Mouse (Mus musculus) heart, adult 2 months (tissue): ENCODE data around the gene Slc35e3. TPM values are rescaled to one million over a fixed set of nuclear protein-coding genes. Genes with fewer than 3 reads are reported as not detected.

Experiments
- DNase-seq, 2 experiments: peaks; one replicate each; pipeline ENCODE4 v3.0.0; 2021
- H3K27ac ChIP-seq: fragments of 200-600 bp; 2 replicates; pipeline ENCODE4 v1.8.1; 2022
- H3K27me3 ChIP-seq: fragments of 200-500 bp; 2 replicates; pipeline ENCODE4 v1.6.1; 2012; ENCODE audit warnings: mild to moderate bottlenecking, low read length, inconsistent platforms, mixed read lengths; ENCODE audit not compliant: control insufficient read depth, insufficient read depth
- H3K36me3 ChIP-seq: fragments of 200-500 bp; 2 replicates; pipeline ENCODE4 v1.6.1; 2012; ENCODE audit warnings: low read length, inconsistent platforms; ENCODE audit not compliant: control insufficient read depth, insufficient read depth
- H3K4me1 ChIP-seq: fragments of 200-500 bp; 2 replicates; pipeline ENCODE4 v1.6.1; 2011; ENCODE audit warnings: low read length; ENCODE audit not compliant: control insufficient read depth, insufficient read depth
- H3K4me3 ChIP-seq: fragments of 200-600 bp; 2 replicates; pipeline ENCODE4 v1.8.1; 2022
- H3K79me2 ChIP-seq: fragments of 200-500 bp; replicated peaks from 2 replicates; pipeline ENCODE4 v1.6.1; 2012; ENCODE audit warnings: mild to moderate bottlenecking, inconsistent platforms, low read length, moderate library complexity, mixed read lengths; ENCODE audit not compliant: control insufficient read depth, insufficient read depth
- H3K9ac ChIP-seq: fragments of 200-500 bp; 2 replicates; pipeline ENCODE4 v1.6.1; 2012; ENCODE audit warnings: low read depth, mild to moderate bottlenecking, control low read depth, inconsistent platforms, low read length, mixed read lengths
- CTCF ChIP-seq: fragments of 200-600 bp; IDR thresholded peaks from 2 replicates; pipeline ENCODE4 v1.8.1; 2022; ENCODE audit warnings: antibody characterized with exemption, mild to moderate bottlenecking, moderate library complexity
- EP300 ChIP-seq: fragments of 200-500 bp; IDR thresholded peaks from 2 replicates; pipeline ENCODE4 v1.6.1; 2011; ENCODE audit warnings: low read depth, low read length, control low read depth; ENCODE audit not compliant: insufficient read depth
- POLR2A ChIP-seq: fragments of 200-500 bp; IDR thresholded peaks from 2 replicates; pipeline ENCODE4 v1.6.1; 2011; ENCODE audit warnings: mild to moderate bottlenecking, low read depth, low read length, control low read depth; ENCODE audit not compliant: insufficient read depth
- WGBS: fragments of 180-500 bp; shearing (Covaris S2); methylation state at CpG from one replicate; pipeline ENCODE4 v1.1.7; 2018; 5-methylcytosine and 5-hydroxymethylcytosine counted together
- intact Hi-C: fragments of 180-260 bp; cut with DNase I; formaldehyde crosslinking; loops from one replicate; pipeline ENCODE4 v1.15.1; 2025
- polyA plus RNA-seq: library from polyadenylated mRNA; depleted of rRNA; stranded (reverse); fragments of >200 nt; gene quantifications from 2 replicates; pipeline ENCODE4 v1.2.3, GENCODE M21; 2012
- total RNA-seq, 2 experiments: library from RNA; stranded (reverse); gene quantifications; 2 replicates each; pipeline ENCODE4 v1.2.3; 2021

Gene Slc35e3
- total and polyA plus RNA-seq, 3 experiments = 5.7 to 8.0 (median 7.4) TPM

DNA sequence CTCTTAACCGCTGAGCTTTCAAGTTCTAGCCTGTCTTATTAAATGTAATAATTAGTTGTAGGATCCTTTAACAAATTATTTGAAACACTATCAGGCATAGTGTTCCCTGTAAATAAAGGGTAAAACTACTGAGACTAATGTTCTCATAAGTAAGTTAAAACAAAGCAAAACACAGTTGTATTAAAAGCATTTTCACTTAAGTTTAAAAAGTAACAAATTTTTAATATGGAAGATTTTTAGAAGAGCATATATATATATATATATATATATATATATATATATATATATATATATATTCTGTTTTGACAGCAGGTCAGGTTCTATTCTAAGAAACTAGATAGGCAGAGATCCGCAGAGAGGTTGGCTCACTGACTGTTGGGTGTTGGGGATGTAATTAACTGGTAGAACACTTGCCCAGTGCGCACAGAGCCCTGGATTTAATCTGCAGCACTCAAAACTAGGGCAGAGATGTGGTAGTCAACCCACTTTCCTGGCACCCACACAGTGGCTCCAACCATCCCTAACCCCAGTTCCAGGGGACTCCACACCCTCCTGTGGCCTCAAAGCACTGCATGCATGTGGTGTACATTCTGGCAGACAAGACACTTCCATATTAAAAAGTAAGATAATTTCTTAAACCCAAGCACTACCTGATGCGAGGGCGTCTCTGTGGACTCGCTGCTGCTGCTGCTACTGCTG is 51.8 kb downstream of the Slc35e3 start:
- TF ChIP-seq EP300 = no peak
- no peak for TF ChIP-seq CTCF
- intact Hi-C loops = loop anchor here (10.0 kb wide), 1 partner anchor 330 kb away; no protein-coding TSS in a partner anchor

DNA sequence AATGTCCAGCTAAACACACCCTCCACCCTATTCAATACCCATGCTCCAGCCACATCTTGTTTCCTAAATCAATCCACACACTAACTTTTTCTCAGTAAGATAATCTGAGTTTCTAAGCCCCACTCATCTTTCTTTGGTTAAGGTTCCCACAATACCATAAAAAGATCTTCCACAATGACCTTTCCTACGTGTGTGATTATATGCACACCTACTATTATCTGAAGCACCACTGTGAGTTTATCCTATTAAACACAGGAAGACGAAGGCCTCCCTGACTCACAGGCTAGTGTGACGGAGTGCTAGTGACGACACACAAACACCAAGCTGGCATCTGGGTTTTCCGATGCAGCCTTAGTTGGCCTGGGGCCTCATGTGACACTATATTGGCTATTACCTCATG is 53.2 kb downstream of the Slc35e3 start:
- Histone ChIP-seq H3K27ac (no peak overlapping the region), H3K79me2 (no peaks in the 10 kb centered on the region), H3K4me3 (no peak overlapping the region), H3K4me1 (no peaks in the 10 kb centered on the region), H3K27me3 (no peaks in the 10 kb centered on the region), H3K36me3 (peaks cover 10% of the 10 kb centered on the region), H3K9ac (no peak overlapping the region)
- TF ChIP-seq CTCF = no peak
- WGBS = 90% methylated on average over 5 of the region's 5 CpGs
- intact Hi-C loops = loop anchor here (10.0 kb wide), 1 partner anchor 328 kb away; no protein-coding TSS in a partner anchor
- DNase-seq = no peak

More for the DNA sequence above, 51.8 kb downstream of the Slc35e3 start:
- Histone ChIP-seq H3K4me3 (no peak overlapping the region), H3K27me3 (no peaks in the 10 kb centered on the region), H3K9ac (no peak overlapping the region), H3K27ac (no peak overlapping the region), H3K79me2 (no peaks in the 10 kb centered on the region), H3K36me3 (peaks cover 12% of the 10 kb centered on the region), H3K4me1 (no peaks in the 10 kb centered on the region)
- no peak for DNase-seq
- WGBS = 88% methylated on average over 6 of the region's 6 CpGs

DNA sequence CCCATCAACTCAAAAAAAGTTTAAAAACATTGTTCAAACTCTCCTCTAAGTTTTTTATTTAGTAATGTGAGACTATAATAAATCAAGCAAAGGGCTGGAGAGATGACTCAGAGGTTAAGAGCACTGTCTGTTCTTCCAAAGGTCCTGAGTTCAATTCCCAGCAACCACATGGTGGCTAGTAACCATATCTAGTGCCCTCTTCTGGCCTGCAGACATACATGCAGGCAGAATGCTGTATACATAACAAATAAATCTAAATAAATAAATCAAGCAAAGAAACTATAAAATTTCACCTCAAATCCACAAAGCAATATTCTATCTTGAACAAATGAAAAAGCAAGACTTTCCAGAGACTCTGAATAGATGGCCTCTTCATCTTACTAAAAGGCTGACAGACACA is 54.0 kb downstream of the Slc35e3 start:
- H3K27ac ChIP-seq = no peak overlapping the region
- TF ChIP-seq CTCF (peak; percentile 57), POLR2A (no peak)
- H3K4me3 ChIP-seq = no peak overlapping the region
- intact Hi-C loops = loop anchor here (10.0 kb wide), 1 partner anchor 327 kb away; no protein-coding TSS in a partner anchor
- no peaks in the 10 kb centered on the region for H3K79me2 ChIP-seq
- no peaks in the 10 kb centered on the region for H3K27me3 ChIP-seq
- H3K4me1 ChIP-seq = no peaks in the 10 kb centered on the region
- peaks cover 10% of the 10 kb centered on the region for H3K36me3 ChIP-seq
- H3K9ac ChIP-seq = no peak overlapping the region
- no peak for DNase-seq

DNA sequence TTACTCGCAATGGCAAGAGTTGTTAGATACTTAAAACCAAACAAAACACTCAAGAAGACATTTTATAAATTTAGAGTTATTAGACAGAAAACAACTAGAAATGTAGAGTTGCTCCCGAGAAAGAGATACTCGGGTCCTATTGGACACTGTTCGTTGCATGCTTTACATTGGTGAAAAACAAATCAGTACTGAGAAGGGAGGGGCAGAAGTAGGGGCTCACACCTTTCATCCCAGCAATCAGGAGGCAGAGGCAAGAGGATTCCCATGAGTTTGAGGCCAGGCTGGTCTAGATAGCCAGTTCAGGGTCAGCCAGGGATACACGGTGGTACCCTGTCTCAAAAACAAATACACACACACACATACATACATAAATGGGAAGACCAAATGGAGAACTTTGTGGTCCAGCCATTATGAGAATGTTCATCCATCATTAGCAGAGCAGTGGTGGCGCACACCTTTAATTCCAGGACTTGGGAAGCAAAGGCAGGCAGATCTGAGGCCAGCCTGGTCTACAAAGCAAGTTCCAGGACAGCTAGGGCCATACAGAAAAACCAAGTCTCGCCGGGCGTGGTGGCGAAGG is 54.7 kb downstream of the Slc35e3 start:
- no peak for DNase-seq
- Histone ChIP-seq H3K27ac (no peak overlapping the region), H3K36me3 (peaks cover 8% of the 10 kb centered on the region), H3K79me2 (no peaks in the 10 kb centered on the region), H3K9ac (no peak overlapping the region), H3K4me3 (no peak overlapping the region), H3K4me1 (no peaks in the 10 kb centered on the region), H3K27me3 (no peaks in the 10 kb centered on the region)
- TF ChIP-seq CTCF = no peak
- TF ChIP-seq EP300 = no peak
- no peak for TF ChIP-seq POLR2A
- WGBS = 93% methylated on average over 10 of the region's 10 CpGs
- intact Hi-C loops = loop anchor here (10.0 kb wide), 1 partner anchor 327 kb away; no protein-coding TSS in a partner anchor

DNA sequence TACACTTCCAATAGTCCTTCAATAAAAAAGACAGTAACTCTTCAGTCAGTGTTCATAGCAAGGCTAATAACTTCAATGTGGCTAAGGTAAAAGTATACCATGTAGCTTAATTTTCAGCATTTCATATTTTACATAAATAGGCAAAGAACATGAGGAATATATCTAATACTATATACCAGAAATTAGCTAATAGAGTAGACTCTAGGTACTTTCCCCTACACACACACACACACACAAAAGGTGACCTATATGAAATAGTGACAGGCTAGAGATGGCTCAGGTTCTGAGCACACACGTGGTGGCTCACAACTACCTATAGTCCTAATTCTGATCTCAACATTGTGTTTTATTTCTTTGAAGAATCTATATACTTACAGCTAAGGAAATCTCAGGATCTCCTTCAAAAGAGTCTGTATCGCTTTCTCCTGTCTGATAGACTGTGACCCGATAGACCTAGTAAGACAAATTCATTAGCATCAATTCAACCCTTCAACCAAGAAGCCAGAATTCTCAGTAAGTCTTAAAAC is 55.3 kb downstream of the Slc35e3 start:
- TF ChIP-seq EP300 = no peak
- TF ChIP-seq CTCF = no peak
- no peak for TF ChIP-seq POLR2A
- WGBS = 94% methylated on average over 3 of the region's 3 CpGs
- Histone ChIP-seq H3K27ac (no peak overlapping the region), H3K36me3 (peaks cover 8% of the 10 kb centered on the region), H3K9ac (no peak overlapping the region), H3K27me3 (no peaks in the 10 kb centered on the region), H3K79me2 (no peaks in the 10 kb centered on the region), H3K4me1 (no peaks in the 10 kb centered on the region), H3K4me3 (no peak overlapping the region)
- DNase-seq = no peak
- intact Hi-C loops = loop anchor here (10.0 kb wide), 1 partner anchor 326 kb away; no protein-coding TSS in a partner anchor

DNA sequence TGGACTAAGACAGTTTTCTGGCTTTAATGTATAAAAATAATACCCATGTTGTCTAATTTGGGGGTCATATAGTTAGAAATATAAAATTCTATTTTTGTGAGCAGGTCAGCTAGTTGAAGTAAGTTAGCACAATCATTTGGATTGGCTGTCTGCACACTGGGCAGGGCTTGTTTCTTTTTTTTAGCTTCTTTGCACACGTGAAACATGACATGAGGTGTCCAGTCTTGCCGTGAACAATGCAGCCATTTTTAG is 56.1 kb downstream of the Slc35e3 start:
- Histone ChIP-seq H3K36me3 (peaks cover 8% of the 10 kb centered on the region), H3K79me2 (no peaks in the 10 kb centered on the region), H3K9ac (no peak overlapping the region), H3K4me1 (no peaks in the 10 kb centered on the region), H3K27me3 (no peaks in the 10 kb centered on the region), H3K4me3 (no peak overlapping the region), H3K27ac (no peak overlapping the region)
- WGBS = 57% methylated on average over 2 of the region's 2 CpGs
- TF ChIP-seq CTCF = no peak
- intact Hi-C loops = loop anchor here (10.0 kb wide), 1 partner anchor 325 kb away; no protein-coding TSS in a partner anchor
- DNase-seq = no peak
